Mouse (Mus musculus) T-cell, adult 2 months (primary cell): ENCODE measurements around the gene Lect2.

Experiments
- DNase-seq: peaks from one replicate; pipeline ENCODE4 v3.0.0; 2022; ENCODE audit warnings: low spot score

The Lect2 gene

GRCm38 (mm10) chr13:56501866-56502420 is 46.4 kb downstream of the Lect2 start:
- no peak for DNase-seq

GRCm38 (mm10) chr13:56500636-56501035 is 47.7 kb downstream of the Lect2 start:
- DNase-seq = no peak

GRCm38 (mm10) chr13:56500132-56500531 is 48.2 kb downstream of the Lect2 start:
- DNase-seq = no peak

GRCm38 (mm10) chr13:56494440-56494839 is 53.9 kb downstream of the Lect2 start:
- no peak for DNase-seq
